25 mouse cellular contexts compared by ENCODE assay signal in the genomic region with DNA sequence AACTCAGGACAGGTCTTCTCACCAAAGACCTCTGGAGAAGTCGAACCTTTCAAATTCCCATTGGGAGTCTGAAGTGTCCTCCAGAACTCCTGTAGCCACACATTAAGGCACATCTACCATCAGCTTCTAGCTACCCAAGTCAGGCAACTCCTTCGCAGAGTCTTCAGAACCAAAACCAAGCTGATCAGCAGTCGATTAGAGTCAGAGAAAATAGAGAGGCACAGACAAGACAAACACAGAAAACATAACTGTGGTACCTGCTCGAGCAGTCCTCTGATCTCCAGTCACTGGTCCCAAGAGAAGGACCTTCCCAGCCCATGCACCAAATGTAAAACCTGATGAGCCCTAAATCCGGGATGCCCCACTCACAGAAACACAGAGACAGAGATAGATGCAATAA.
"Had no signal": no experiment of that assay in that cellular context is flagged by ENCODE, and none has a peak within 500 bp of the region (broad histone marks: within the 10 kb centered on the region; RNA-seq: fewer than 3 reads in every experiment).

No protein-coding gene starts in this region.

- H3K4me2 ChIP-seq: heart, embryonic 12.5 days; hindbrain, embryonic 12.5 days; hindbrain, embryonic 14.5 days; limb, embryonic 12.5 days; liver, embryonic 11.5 days; liver, embryonic 13.5 days had no signal

- H3K4me1 ChIP-seq: heart, embryonic 10.5 days; heart, embryonic 12.5 days; hindbrain, embryonic 12.5 days; limb, embryonic 12.5 days; liver, embryonic 13.5 days had no signal

- H3K9me3 ChIP-seq: heart, embryonic 10.5 days; heart, embryonic 12.5 days; hindbrain, embryonic 10.5 days; hindbrain, embryonic 12.5 days; limb, embryonic 12.5 days; liver, embryonic 13.5 days had no signal

- H3K9ac ChIP-seq: heart, embryonic 12.5 days; hindbrain, embryonic 12.5 days; hindbrain, embryonic 14.5 days; limb, embryonic 12.5 days; liver, embryonic 13.5 days had no signal

- H3K27me3 ChIP-seq: heart, embryonic 12.5 days; hindbrain, embryonic 12.5 days; limb, embryonic 12.5 days; liver, embryonic 13.5 days had no signal

- DNase-seq: gastrocnemius, adult 2 months; gastrocnemius, postnatal 10 days; gastrocnemius, postnatal 25 days; heart, adult 2 months; heart, postnatal 10 days; heart, postnatal 4 days; kidney, adult 18-20 months; kidney, adult 8-10 months; kidney, postnatal 10 days; kidney, postnatal 25 days; kidney, postnatal 4 days; liver; liver, embryonic 13.5 days had no signal

- H3K27ac ChIP-seq: gastrocnemius, adult 2 months; heart, adult 2 months; heart, embryonic 10.5 days; hindbrain, embryonic 10.5 days; hindbrain, embryonic 12.5 days; hindbrain, embryonic 14.5 days; layer of hippocampus, adult 2 months; left cerebral cortex, adult 2 months; limb, embryonic 12.5 days; liver, embryonic 13.5 days had no signal

- H3K4me3 ChIP-seq: gastrocnemius, adult 2 months; heart, adult 2 months; heart, embryonic 10.5 days; heart, embryonic 12.5 days; hindbrain, embryonic 10.5 days; hindbrain, embryonic 12.5 days; layer of hippocampus, adult 2 months; left cerebral cortex, adult 2 months; limb, embryonic 12.5 days; liver, embryonic 13.5 days had no signal

- H3K36me3 ChIP-seq: heart, embryonic 10.5 days; heart, embryonic 12.5 days; hindbrain, embryonic 10.5 days; hindbrain, embryonic 12.5 days; limb, embryonic 12.5 days; liver, embryonic 13.5 days had no signal

- ATAC-seq: hindbrain, embryonic 16.5 days; inflammation-experienced regulatory T-cells, adult 6 months; intestine, postnatal 0 days had no signal
